ENCODE assay signal across 8 mouse cellular contexts in the genomic region with DNA sequence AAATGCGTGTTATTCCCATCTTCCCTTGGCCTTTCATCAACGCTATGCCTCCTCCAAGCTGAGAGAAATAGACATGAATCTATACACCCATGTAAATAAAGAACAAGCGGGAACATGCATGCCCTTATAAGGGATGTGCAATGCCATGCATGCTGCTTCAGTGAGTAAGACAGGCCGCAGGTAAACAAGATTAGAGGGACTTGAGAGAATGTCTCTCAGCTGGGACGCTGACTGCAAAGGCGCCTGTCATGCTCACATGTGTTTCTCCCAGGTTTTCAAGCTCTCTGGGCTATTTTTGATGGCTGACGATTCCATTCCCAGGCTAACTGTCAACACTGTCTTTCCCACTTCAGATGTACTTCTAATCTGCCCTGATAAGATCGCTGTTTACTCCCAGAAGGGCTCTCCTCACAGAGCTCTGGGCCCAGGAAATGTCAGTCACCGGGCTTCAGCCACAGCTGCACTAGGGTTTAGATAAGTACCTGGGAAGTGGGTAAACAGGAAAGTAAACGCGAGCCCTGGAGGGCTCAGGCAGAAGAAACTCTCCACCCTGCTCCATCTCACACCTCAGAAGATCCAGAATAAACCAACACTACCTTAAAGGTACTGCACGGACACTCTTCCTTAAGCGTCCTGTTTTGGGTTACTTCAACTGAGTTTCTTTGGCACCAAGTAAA. TPM values are rescaled to one million over a fixed set of nuclear protein-coding genes. Genes with fewer than 3 reads are reported as not detected.
DNase-seq lines count a peak whose midpoint lies in the region; ATAC-seq and TF ChIP-seq lines count a peak whose summit lies in the region.

No protein-coding gene starts in this region.

- no peaks in the 10 kb centered on the region for H3K9me3 ChIP-seq in forebrain, embryonic 13.5 days (replicated peaks)
- no peaks in the 10 kb centered on the region for H3K9me3 ChIP-seq in hindbrain, embryonic 14.5 days (ENCODE audit: control insufficient read depth, low read length)
- H3K9me3 ChIP-seq in stomach, embryonic 16.5 days (replicated peaks; ENCODE audit: control insufficient read depth, low read length) = no peaks in the 10 kb centered on the region

- TF ChIP-seq CTCF in kidney, adult 2 months (conservative IDR thresholded peaks at IDR 0.05; ENCODE audit: insufficient read depth, insufficient read length, low read depth, low read length) = no peak

- 56% methylated on average over 13 of the region's 13 CpGs for WGBS in kidney, adult 2 months
- WGBS in forebrain, embryonic 13.5 days = 57% methylated on average over 13 of the region's 13 CpGs
- 56% methylated on average over 13 of the region's 13 CpGs for WGBS in hindbrain, embryonic 14.5 days
- WGBS in stomach, embryonic 16.5 days = 30% methylated on average over 13 of the region's 13 CpGs

- H3K9ac ChIP-seq in forebrain, embryonic 13.5 days = peak overlapping the region; percentile 37; the same call in 1 of the 2 replicates
- no peak overlapping the region for H3K9ac ChIP-seq in hindbrain, embryonic 14.5 days
- H3K9ac ChIP-seq in stomach, embryonic 16.5 days (ENCODE audit: low read length) = peak overlapping the region; percentile 56; the same call in 1 of the 2 replicates

- ATAC-seq in forebrain, embryonic 13.5 days = peak; percentile 9
- peak; percentile 47; the same call in 1 of the 2 replicates for ATAC-seq in hindbrain, embryonic 14.5 days (ENCODE audit: low FRiP score)
- no peak for ATAC-seq in stomach, embryonic 16.5 days (ENCODE audit: insufficient read depth, low FRiP score)

- peak overlapping the region; percentile 37; the same call in 1 of the 2 replicates for H3K4me3 ChIP-seq in kidney, adult 2 months (ENCODE audit: insufficient read depth, low read depth, low read length)
- H3K4me3 ChIP-seq in forebrain, embryonic 13.5 days = peak overlapping the region; percentile 38
- H3K4me3 ChIP-seq in hindbrain, embryonic 14.5 days (replicated peaks; ENCODE audit: low read length) = peak overlapping the region; percentile 30
- H3K4me3 ChIP-seq in stomach, embryonic 16.5 days (replicated peaks; ENCODE audit: low read length) = peak overlapping the region; percentile 53

- DNase-seq in kidney, adult 2 months = no peak
- no peak for DNase-seq in kidney, postnatal 14 days
- no peak for DNase-seq in hindbrain, embryonic 14.5 days (ENCODE audit: low spot score)
- peak; percentile 15 for DNase-seq in lung, postnatal 10 days
- DNase-seq in MN1 (ENCODE audit: low spot score) = no peak
- DNase-seq in spleen, postnatal 36 days (ENCODE audit: low spot score in 2 of 2) = no peak

- no peak for TF ChIP-seq POLR2A in kidney, adult 2 months (IDR thresholded peaks at IDR 0.05; ENCODE audit: low read depth, low read length)

- H3K27me3 ChIP-seq in kidney, adult 2 months (replicated peaks; ENCODE audit: control insufficient read depth, insufficient read depth, low read length) = no peaks in the 10 kb centered on the region
- H3K27me3 ChIP-seq in forebrain, embryonic 13.5 days = no peaks in the 10 kb centered on the region
- no peaks in the 10 kb centered on the region for H3K27me3 ChIP-seq in hindbrain, embryonic 14.5 days (ENCODE audit: control insufficient read depth, insufficient read depth, low read length)
- no peaks in the 10 kb centered on the region for H3K27me3 ChIP-seq in stomach, embryonic 16.5 days (ENCODE audit: control insufficient read depth, insufficient read depth, low read length)

- no peak overlapping the region for H3K27ac ChIP-seq in kidney, adult 2 months (ENCODE audit: insufficient read depth, low read depth, low read length)
- no peak overlapping the region for H3K27ac ChIP-seq in forebrain, embryonic 13.5 days
- no peak overlapping the region for H3K27ac ChIP-seq in hindbrain, embryonic 14.5 days
- H3K27ac ChIP-seq in stomach, embryonic 16.5 days (ENCODE audit: low read length) = no peak overlapping the region

- peak overlapping the region; percentile 63 for H3K4me2 ChIP-seq in forebrain, embryonic 13.5 days
- H3K4me2 ChIP-seq in hindbrain, embryonic 14.5 days (replicated peaks) = peak overlapping the region; percentile 63
- H3K4me2 ChIP-seq in stomach, embryonic 16.5 days (ENCODE audit: low read depth, low read length) = peak overlapping the region; percentile 85

- no peaks in the 10 kb centered on the region for H3K4me1 ChIP-seq in kidney, adult 2 months (ENCODE audit: control insufficient read depth, insufficient read depth, low read length)
- H3K4me1 ChIP-seq in forebrain, embryonic 13.5 days = 0 out of 2 replicates have a peak, but pooled peaks cover 5% of the 10 kb centered on the region
- H3K4me1 ChIP-seq in hindbrain, embryonic 14.5 days (replicated peaks; ENCODE audit: control insufficient read depth, insufficient read depth, low read length) = no peaks in the 10 kb centered on the region
- H3K4me1 ChIP-seq in stomach, embryonic 16.5 days (ENCODE audit: control insufficient read depth, insufficient read depth, low read length) = peaks cover 8% of the 10 kb centered on the region; the same call in 1 of the 2 replicates

- H3K36me3 ChIP-seq in kidney, adult 2 months (ENCODE audit: control insufficient read depth, insufficient read depth, low read length) = no peaks in the 10 kb centered on the region
- H3K36me3 ChIP-seq in forebrain, embryonic 13.5 days (ENCODE audit: poor library complexity, severe bottlenecking) = no peaks in the 10 kb centered on the region
- H3K36me3 ChIP-seq in hindbrain, embryonic 14.5 days (replicated peaks; ENCODE audit: control insufficient read depth, insufficient read depth) = no peaks in the 10 kb centered on the region
- no peaks in the 10 kb centered on the region for H3K36me3 ChIP-seq in stomach, embryonic 16.5 days (ENCODE audit: control insufficient read depth, insufficient read depth, low read length)

RNA-seq across cellular contexts. Expression of a gene that starts 19.2 kb away (rescaled TPM):
- polyA plus RNA-seq in kidney, adult 2 months (2012; rRNA removed) = 0.06 and 0.14 TPM in 2 replicates
- 1.5 and 2.6 TPM in 2 replicates for polyA plus RNA-seq in forebrain, embryonic 13.5 days (2015; fragmentation: Nextera tagmentation; extraction: Ambion mirVana)
- polyA plus RNA-seq in hindbrain, embryonic 14.5 days (2014; fragmentation: Nextera tagmentation; extraction: Ambion mirVana) = 0.76 and 0.98 TPM in 2 replicates
- polyA plus RNA-seq in stomach, embryonic 16.5 days (2015; fragmentation: Nextera tagmentation; extraction: Ambion mirVana) = not detected in 2 replicates

RNA-seq across cellular contexts. Expression of a gene that starts 36.8 kb away (rescaled TPM):
- 185 and 257 TPM in 2 replicates for polyA plus RNA-seq in kidney, adult 2 months (2012; rRNA removed)
- polyA plus RNA-seq in forebrain, embryonic 13.5 days (2015; fragmentation: Nextera tagmentation; extraction: Ambion mirVana) = 174 and 219 TPM in 2 replicates
- polyA plus RNA-seq in hindbrain, embryonic 14.5 days (2014; fragmentation: Nextera tagmentation; extraction: Ambion mirVana) = 132 and 156 TPM in 2 replicates
- polyA plus RNA-seq in stomach, embryonic 16.5 days (2015; fragmentation: Nextera tagmentation; extraction: Ambion mirVana) = 167 and 217 TPM in 2 replicates
